Mouse (Mus musculus): ENCODE measurements around the gene Siglece. TPM values are rescaled to one million over a fixed set of nuclear protein-coding genes. Genes with fewer than 3 reads are reported as not detected.

Siglece gene
- polyA plus RNA-seq, 1 experiment, result 24.2 TPM

DNA sequence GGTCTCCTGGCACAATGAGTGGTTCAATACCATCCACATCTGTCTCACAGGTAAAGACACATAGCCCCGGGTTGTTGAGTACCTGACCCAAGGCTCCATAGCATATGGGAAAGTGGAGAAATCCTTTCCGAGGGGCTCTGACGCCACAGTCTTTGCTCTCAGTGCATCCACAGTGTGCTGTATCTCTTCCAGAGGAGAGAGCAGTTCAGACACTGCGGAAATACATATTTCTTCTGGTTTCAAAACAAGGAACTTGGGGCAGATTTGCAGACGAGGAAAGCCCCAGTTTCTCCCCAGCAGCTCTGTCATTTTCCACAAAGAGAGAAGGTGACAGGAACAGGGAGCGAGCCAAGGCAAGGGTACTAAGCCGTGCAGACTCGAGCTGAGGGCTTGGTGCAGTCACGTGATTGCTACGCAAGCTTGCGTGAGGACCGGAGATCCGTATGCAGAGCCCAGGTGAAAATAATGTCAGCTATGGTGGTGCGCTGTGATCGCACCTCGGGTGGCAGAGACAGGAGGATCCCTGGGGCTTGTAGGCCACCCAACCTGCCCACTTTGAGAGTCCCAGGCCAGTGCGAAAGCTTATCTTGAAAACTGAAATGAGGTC, 16.8 kb downstream of the Siglece start:
- Histone ChIP-seq H3K4me3 (replicated peaks; ENCODE audit: control insufficient read depth, low read depth, low read length) (no peak overlapping the region), H3K27ac (ENCODE audit: control insufficient read depth, insufficient read depth, low read depth, low read length, poor library complexity) (peak overlapping the region; percentile 83), H3K4me1 (ENCODE audit: control insufficient read depth, insufficient read depth, low read length) (peaks cover 3% of the 10 kb centered on the region; the same call in 1 of the 2 replicates)
- no peak for TF ChIP-seq POLR2A (IDR thresholded peaks at IDR 0.05; ENCODE audit: borderline replicate concordance, control insufficient read depth, low read depth, low read length)
- TF ChIP-seq CTCF (IDR thresholded peaks at IDR 0.05; ENCODE audit: control insufficient read depth, insufficient read depth, low read length), result no peak
- WGBS, result 52% methylated on average over 17 of the region's 17 CpGs

GRCm38 (mm10) chr7:43642587-43642986, 17.4 kb downstream of the Siglece start:
- peaks cover 3% of the 10 kb centered on the region; the same call in 1 of the 2 replicates for H3K4me1 ChIP-seq (ENCODE audit: control insufficient read depth, insufficient read depth, low read length)
- H3K27ac ChIP-seq (ENCODE audit: control insufficient read depth, insufficient read depth, low read depth, low read length, poor library complexity), result peak overlapping the region; percentile 83
- WGBS, result 43% methylated on average over 5 of the region's 5 CpGs
- H3K4me3 ChIP-seq (replicated peaks; ENCODE audit: control insufficient read depth, low read depth, low read length), result no peak overlapping the region
- TF ChIP-seq CTCF (IDR thresholded peaks at IDR 0.05; ENCODE audit: control insufficient read depth, insufficient read depth, low read length) (no peak), POLR2A (IDR thresholded peaks at IDR 0.05; ENCODE audit: borderline replicate concordance, control insufficient read depth, low read depth, low read length) (no peak)

- WGBS, result 33% methylated on average over 1 of the region's 1 CpGs
- Histone ChIP-seq H3K4me1 (ENCODE audit: control insufficient read depth, insufficient read depth, low read length) (peaks cover 5% of the 10 kb centered on the region; the same call in 1 of the 2 replicates), H3K4me3 (replicated peaks; ENCODE audit: control insufficient read depth, low read depth, low read length) (no peak overlapping the region), H3K27ac (ENCODE audit: control insufficient read depth, insufficient read depth, low read depth, low read length, poor library complexity) (peak overlapping the region; percentile 42; the same call in 1 of the 2 replicates)
- TF ChIP-seq POLR2A (IDR thresholded peaks at IDR 0.05; ENCODE audit: borderline replicate concordance, control insufficient read depth, low read depth, low read length) (no peak), CTCF (IDR thresholded peaks at IDR 0.05; ENCODE audit: control insufficient read depth, insufficient read depth, low read length) (no peak)
Observed at GRCm38 (mm10) chr7:43637118-43637517, 22.8 kb downstream of the Siglece start.

DNA sequence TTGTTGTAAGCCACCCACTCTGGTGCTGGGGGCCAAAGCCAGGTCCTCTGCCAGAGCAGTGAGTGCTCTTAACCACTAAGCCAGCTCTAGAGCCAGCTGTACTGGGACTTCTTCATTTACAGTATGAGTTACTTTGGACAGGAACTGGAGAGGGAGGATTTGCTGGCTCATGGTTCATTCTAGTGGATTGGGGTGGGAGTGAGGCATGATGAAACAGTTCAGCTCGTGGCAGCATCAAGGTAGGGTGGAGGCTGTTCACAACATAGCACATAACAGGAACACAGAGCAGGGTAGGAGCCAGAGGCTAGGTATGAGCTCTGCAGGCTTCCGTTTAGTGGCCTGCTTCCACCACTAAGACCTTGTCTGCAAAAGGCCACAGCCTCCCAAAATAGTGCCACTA, 23.8 kb downstream of the Siglece start:
- Histone ChIP-seq H3K27ac (ENCODE audit: control insufficient read depth, insufficient read depth, low read depth, low read length, poor library complexity) (0 out of 2 replicates have a peak overlapping the region, but pooled peaks have one; percentile 26), H3K4me1 (ENCODE audit: control insufficient read depth, insufficient read depth, low read length) (peaks cover 5% of the 10 kb centered on the region; the same call in 1 of the 2 replicates)
- 23% methylated on average over 2 of the region's 2 CpGs for WGBS

GRCm38 (mm10) chr7:43634500-43634899, 25.5 kb downstream of the Siglece start, which contains the start of gene Ceacam18:
Gene Ceacam18, plus strand, starts transcription at chr7:43634707.
- Histone ChIP-seq H3K27ac (ENCODE audit: control insufficient read depth, insufficient read depth, low read depth, low read length, poor library complexity) (no peak within 1 kb of the TSS), H3K4me3 (replicated peaks; ENCODE audit: control insufficient read depth, low read depth, low read length) (no peak within 1 kb of the TSS), H3K4me1 (ENCODE audit: control insufficient read depth, insufficient read depth, low read length) (peaks cover 5% of the 10 kb centered on the region; the same call in 1 of the 2 replicates)
- 46% methylated on average over 6 of the region's 6 CpGs for WGBS
- TF ChIP-seq POLR2A (IDR thresholded peaks at IDR 0.05; ENCODE audit: borderline replicate concordance, control insufficient read depth, low read depth, low read length), result no peak
- TF ChIP-seq CTCF (IDR thresholded peaks at IDR 0.05; ENCODE audit: control insufficient read depth, insufficient read depth, low read length), result no peak

More for the DNA sequence above, 23.8 kb downstream of the Siglece start:
- no peak for TF ChIP-seq POLR2A (IDR thresholded peaks at IDR 0.05; ENCODE audit: borderline replicate concordance, control insufficient read depth, low read depth, low read length)
- TF ChIP-seq CTCF (IDR thresholded peaks at IDR 0.05; ENCODE audit: control insufficient read depth, insufficient read depth, low read length), result no peak
- H3K4me3 ChIP-seq (replicated peaks; ENCODE audit: control insufficient read depth, low read depth, low read length), result no peak overlapping the region

GRCm38 (mm10) chr7:43633940-43634339, 26.0 kb downstream of the Siglece start:
- Histone ChIP-seq H3K4me1 (ENCODE audit: control insufficient read depth, insufficient read depth, low read length) (peaks cover 5% of the 10 kb centered on the region; the same call in 1 of the 2 replicates), H3K4me3 (replicated peaks; ENCODE audit: control insufficient read depth, low read depth, low read length) (no peak overlapping the region), H3K27ac (ENCODE audit: control insufficient read depth, insufficient read depth, low read depth, low read length, poor library complexity) (no peak overlapping the region)
- TF ChIP-seq POLR2A (IDR thresholded peaks at IDR 0.05; ENCODE audit: borderline replicate concordance, control insufficient read depth, low read depth, low read length), result no peak
- TF ChIP-seq CTCF (IDR thresholded peaks at IDR 0.05; ENCODE audit: control insufficient read depth, insufficient read depth, low read length), result no peak
- WGBS, result 79% methylated on average over 4 of the region's 4 CpGs

DNA sequence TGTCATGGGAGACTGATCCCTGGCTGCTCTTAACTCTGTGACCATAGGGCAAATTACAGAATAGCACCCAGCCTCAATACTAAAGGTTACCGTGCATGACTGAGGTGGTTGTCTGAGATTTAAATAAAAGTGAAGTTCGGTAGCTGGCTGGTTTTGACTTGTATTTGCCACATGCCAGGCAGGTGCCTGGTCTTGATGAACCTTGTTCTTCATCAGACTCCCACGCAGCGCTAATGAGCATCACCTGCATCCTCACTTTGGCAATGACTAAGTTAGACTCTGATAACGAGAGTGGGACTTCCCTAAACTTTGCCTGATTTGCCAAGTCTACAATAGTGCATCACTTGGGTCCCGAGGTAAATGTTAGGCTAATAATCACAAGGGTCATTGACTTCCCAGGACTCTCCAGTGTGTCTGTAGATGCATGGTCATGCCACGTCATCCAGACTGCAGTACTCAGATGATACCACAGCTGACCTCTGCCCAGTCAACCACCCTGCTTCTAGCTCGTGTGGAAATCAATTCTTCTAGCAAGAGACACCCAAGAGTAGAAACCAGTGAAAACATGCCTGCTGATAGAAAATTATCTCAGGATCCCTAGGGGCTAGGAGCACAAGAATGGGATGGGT, 34.1 kb downstream of the Siglece start:
- H3K4me3 ChIP-seq (replicated peaks; ENCODE audit: control insufficient read depth, low read depth, low read length), result no peak overlapping the region
- no peak for TF ChIP-seq POLR2A (IDR thresholded peaks at IDR 0.05; ENCODE audit: borderline replicate concordance, control insufficient read depth, low read depth, low read length)
- TF ChIP-seq CTCF (IDR thresholded peaks at IDR 0.05; ENCODE audit: control insufficient read depth, insufficient read depth, low read length), result no peak
- peaks cover 2% of the 10 kb centered on the region; the same call in 1 of the 2 replicates for H3K4me1 ChIP-seq (ENCODE audit: control insufficient read depth, insufficient read depth, low read length)
- WGBS, result 67% methylated on average over 8 of the region's 8 CpGs
- H3K27ac ChIP-seq (ENCODE audit: control insufficient read depth, insufficient read depth, low read depth, low read length, poor library complexity), result no peak overlapping the region

DNA sequence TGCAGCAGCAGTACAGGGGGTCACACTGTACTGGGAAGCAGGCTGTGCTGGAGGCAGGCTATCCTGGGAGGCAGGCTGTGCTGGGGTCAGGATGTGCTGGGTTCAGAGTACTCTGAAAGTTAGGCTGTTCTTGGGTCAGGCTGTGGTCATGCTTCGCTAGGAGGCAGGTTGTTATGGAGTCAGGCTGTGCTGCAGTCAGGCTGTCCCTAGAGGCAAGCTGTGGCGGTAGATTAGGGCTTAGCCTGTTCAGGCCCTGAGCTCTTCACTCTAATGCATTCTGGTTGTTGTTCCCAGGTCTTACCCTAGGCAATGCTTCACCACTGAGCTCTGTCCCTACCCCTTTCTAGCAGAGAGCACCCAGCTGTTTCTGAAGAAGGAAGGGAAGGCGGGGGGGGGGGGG, 34.9 kb downstream of the Siglece start:
- no peak overlapping the region for H3K27ac ChIP-seq (ENCODE audit: control insufficient read depth, insufficient read depth, low read depth, low read length, poor library complexity)
- no peak for TF ChIP-seq CTCF (IDR thresholded peaks at IDR 0.05; ENCODE audit: control insufficient read depth, insufficient read depth, low read length)
- TF ChIP-seq POLR2A (IDR thresholded peaks at IDR 0.05; ENCODE audit: borderline replicate concordance, control insufficient read depth, low read depth, low read length), result no peak
- no peak overlapping the region for H3K4me3 ChIP-seq (replicated peaks; ENCODE audit: control insufficient read depth, low read depth, low read length)
- WGBS, result 75% methylated on average over 3 of the region's 3 CpGs
- peaks cover 2% of the 10 kb centered on the region; the same call in 1 of the 2 replicates for H3K4me1 ChIP-seq (ENCODE audit: control insufficient read depth, insufficient read depth, low read length)
